Comparison of ENCODE assay signal across 8 mouse cellular contexts in the genomic region with DNA sequence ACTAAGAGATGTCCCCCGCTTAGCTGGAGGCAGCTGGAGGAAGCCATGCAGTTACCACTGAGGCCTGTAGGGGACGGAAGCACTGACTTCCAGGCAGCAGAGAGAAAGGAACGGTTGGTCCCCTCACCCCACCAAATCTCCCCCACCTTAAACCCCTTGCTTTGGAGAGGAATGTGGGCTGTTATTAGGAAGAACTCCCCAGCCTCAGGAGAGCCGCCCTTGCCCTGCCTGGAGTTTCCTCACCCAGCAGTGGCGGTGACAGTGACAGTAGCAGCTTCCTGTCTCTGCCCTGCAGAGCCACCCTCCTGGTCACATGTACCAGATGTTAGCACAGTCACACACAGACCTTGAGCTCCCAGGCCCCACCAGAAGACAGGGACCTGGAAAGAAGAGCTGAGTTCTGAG. TPM values are rescaled to one million over a fixed set of nuclear protein-coding genes. Genes with fewer than 3 reads are reported as not detected.
DNase-seq lines count a peak whose midpoint lies in the region; ATAC-seq and TF ChIP-seq lines count a peak whose summit lies in the region.

No protein-coding gene starts in this region.

- H3K9ac ChIP-seq in hindbrain, embryonic 13.5 days: no peak overlapping the region

- no peak overlapping the region for H3K4me2 ChIP-seq in hindbrain, embryonic 13.5 days

- peak; percentile 94 for DNase-seq in heart, adult 11 months
- DNase-seq in heart, adult 8-10 months (ENCODE audit: low spot score): no peak
- peak; percentile 47 for DNase-seq in right cerebral cortex, postnatal 14 days
- no peak for DNase-seq in right cerebral cortex, postnatal 36 days (ENCODE audit: low spot score in 2 of 2)
- peak in 1 of 2 experiments; percentile 53 for DNase-seq in spleen, adult 2 months (ENCODE audit: low read depth in 1 of 2, low spot score in 2 of 2)
- no peak for DNase-seq in right cerebral cortex, adult 2 months (ENCODE audit: low spot score in 2 of 2)

- no peak for TF ChIP-seq POLR2A in spleen, adult 2 months (IDR thresholded peaks at IDR 0.05; ENCODE audit: low read depth, low read length)

- no peak overlapping the region for H3K4me3 ChIP-seq in spleen, adult 2 months (ENCODE audit: extremely low read depth, insufficient read depth, insufficient read length)
- no peak overlapping the region for H3K4me3 ChIP-seq in hindbrain, embryonic 13.5 days

- peak; percentile 51; the same call in 1 of the 2 replicates for TF ChIP-seq CTCF in spleen, adult 2 months (IDR thresholded peaks at IDR 0.05; ENCODE audit: extremely low read depth, insufficient read depth, insufficient read length, insufficient replicate concordance)

- H3K27ac ChIP-seq in spleen, adult 2 months (ENCODE audit: insufficient read depth, low read length): peak overlapping the region; percentile 23
- no peak overlapping the region for H3K27ac ChIP-seq in hindbrain, embryonic 13.5 days

- no peaks in the 10 kb centered on the region for H3K9me3 ChIP-seq in hindbrain, embryonic 13.5 days

- ATAC-seq in inflammation-experienced regulatory T-cells, adult 6 months: peak; percentile 77
- no peak for ATAC-seq in hindbrain, embryonic 13.5 days (ENCODE audit: low FRiP score)

- H3K27me3 ChIP-seq in spleen, adult 2 months (ENCODE audit: control insufficient read depth, insufficient read depth, low read length): no peaks in the 10 kb centered on the region
- H3K27me3 ChIP-seq in hindbrain, embryonic 13.5 days: peaks cover 51% of the 10 kb centered on the region

- peaks cover 9% of the 10 kb centered on the region; the same call in 1 of the 2 replicates for H3K4me1 ChIP-seq in spleen, adult 2 months (ENCODE audit: control insufficient read depth, insufficient read depth, insufficient read length)
- H3K4me1 ChIP-seq in hindbrain, embryonic 13.5 days (replicated peaks): peaks cover 11% of the 10 kb centered on the region

- peaks cover 13% of the 10 kb centered on the region for H3K36me3 ChIP-seq in spleen, adult 2 months (ENCODE audit: control insufficient read depth, insufficient read depth, low read length)
- no peaks in the 10 kb centered on the region for H3K36me3 ChIP-seq in hindbrain, embryonic 13.5 days

- 17% methylated on average over 5 of the region's 5 CpGs for WGBS in spleen, adult 2 months
- 28% methylated on average over 5 of the region's 5 CpGs for WGBS in hindbrain, embryonic 13.5 days

RNA-seq across cellular contexts. Expression of a gene that starts 58.6 kb away (rescaled TPM):
- under 1 TPM; 0.35 to 0.69 (median 0.49) TPM for total RNA-seq in heart, adult 8-10 months (2022)
- polyA plus RNA-seq in inflammation-experienced regulatory T-cells, adult 6 months (2017; shearing (Covaris generic)): 10 to 100 TPM in 2 of 3 experiments, 1 to 10 TPM in 1; 9.2 to 26.5 (median 11.1) TPM
- polyA plus RNA-seq in spleen, adult 2 months (2012; rRNA removed): 33.7 and 38.5 TPM in 2 replicates
- polyA plus RNA-seq in hindbrain, embryonic 13.5 days (2015; fragmentation: Nextera tagmentation; extraction: Ambion mirVana): 0.10 and 0.27 TPM in 2 replicates

Comparison
In these comparisons a context has a peak if more than half of its experiments do, and no peak if none do; other contexts are left out.
1. DNase-seq: peak in heart, adult 11 months (single experiment) and right cerebral cortex, postnatal 14 days (single experiment); none in heart, adult 8-10 months (single experiment), right cerebral cortex, postnatal 36 days (0 of 2) and right cerebral cortex, adult 2 months (0 of 2).